ENCODE assay signal across 8 mouse cellular contexts in genomic region chr5:98168356-98169285, GRCm38 (mm10). TPM values are rescaled to one million over a fixed set of nuclear protein-coding genes. Genes with fewer than 3 reads are reported as not detected.
DNase-seq lines count a peak whose midpoint lies in the region; ATAC-seq lines count a peak whose summit lies in the region.

No protein-coding gene starts in this region.

- H3K9ac ChIP-seq in midbrain, embryonic 15.5 days, result no peak overlapping the region

- WGBS in hindbrain, embryonic 10.5 days, result under 1% methylated on average over 37 of the region's 37 CpGs
- WGBS in midbrain, embryonic 15.5 days, result under 1% methylated on average over 37 of the region's 37 CpGs

- H3K27ac ChIP-seq in hindbrain, embryonic 10.5 days, result peak overlapping the region; percentile 80; the same call in 1 of the 2 replicates
- no peak overlapping the region for H3K27ac ChIP-seq in midbrain, embryonic 15.5 days

- no peak for ATAC-seq in midbrain, embryonic 15.5 days (replicated peaks)

- DNase-seq in left cerebral cortex, postnatal 4 days, result peak; percentile 75
- DNase-seq in left cerebral cortex, postnatal 14 days (ENCODE audit: low spot score in 2 of 2), result no peak
- DNase-seq in embryo, embryonic 11 days, result peak; percentile 59
- DNase-seq in hindbrain, embryonic 10.5 days (ENCODE audit: low spot score), result peak; percentile 42
- DNase-seq in urinary bladder, adult 2 months (ENCODE audit: low spot score), result no peak
- DNase-seq in urinary bladder, postnatal 25 days (ENCODE audit: low spot score), result no peak
- no peak for DNase-seq in left cerebral cortex, postnatal 36 days (ENCODE audit: low spot score in 2 of 2)

- H3K27me3 ChIP-seq in hindbrain, embryonic 10.5 days (ENCODE audit: insufficient read depth, poor library complexity, severe bottlenecking), result peaks cover 95% of the 10 kb centered on the region
- peaks cover 61% of the 10 kb centered on the region for H3K27me3 ChIP-seq in midbrain, embryonic 15.5 days (replicated peaks)

- H3K9me3 ChIP-seq in hindbrain, embryonic 10.5 days, result no peaks in the 10 kb centered on the region
- no peaks in the 10 kb centered on the region for H3K9me3 ChIP-seq in midbrain, embryonic 15.5 days

- peak overlapping the region; percentile 62 for H3K4me3 ChIP-seq in hindbrain, embryonic 10.5 days
- peak overlapping the region; percentile 45 for H3K4me3 ChIP-seq in midbrain, embryonic 15.5 days

- no peaks in the 10 kb centered on the region for H3K36me3 ChIP-seq in hindbrain, embryonic 10.5 days
- no peaks in the 10 kb centered on the region for H3K36me3 ChIP-seq in midbrain, embryonic 15.5 days (replicated peaks)

- H3K4me1 ChIP-seq in hindbrain, embryonic 10.5 days (replicated peaks), result peaks cover 71% of the 10 kb centered on the region
- H3K4me1 ChIP-seq in midbrain, embryonic 15.5 days, result peaks cover 50% of the 10 kb centered on the region

- intact Hi-C loops in left cerebral cortex, postnatal 4 days (cut with DNase I), result loop anchor here (5.0 kb wide), 1 partner anchor 136 kb away; the partner anchor contains the start of gene Antxr2
- intact Hi-C loops in left cerebral cortex, postnatal 14 days (cut with DNase I), result loop anchor here (5.0 kb wide), 1 partner anchor 136 kb away; the partner anchor contains the start of gene Antxr2
- intact Hi-C loops in left cerebral cortex, postnatal 36 days (cut with DNase I), result loop anchor here (5.0 to 10.0 kb wide), 3 partner anchors 136 to 1041 kb away; partner anchors contain the start of gene Antxr2

- H3K4me2 ChIP-seq in midbrain, embryonic 15.5 days, result peak overlapping the region; percentile 79

RNA-seq across cellular contexts. Expression of gene Prdm8, which starts 1.6 kb away (rescaled TPM):
- 10 to 100 TPM; 60.6 to 64.9 TPM for total RNA-seq in left cerebral cortex, postnatal 4 days (2021)
- 10 to 100 TPM; 44.0 to 45.1 TPM for total RNA-seq in left cerebral cortex, postnatal 14 days (2021)
- polyA plus RNA-seq in hindbrain, embryonic 10.5 days (2016; fragmentation: Nextera tagmentation; extraction: Ambion mirVana), result 0.45 and 0.92 TPM in 2 replicates
- 2.1 and 2.6 TPM in 2 replicates for polyA plus RNA-seq in midbrain, embryonic 15.5 days (2015; fragmentation: Nextera tagmentation; extraction: Ambion mirVana)
- 0.04 TPM in 2 replicates for polyA plus RNA-seq in urinary bladder, adult 2 months (2012; rRNA removed)
- 10 to 100 TPM; 34.4 to 35.6 TPM for total RNA-seq in left cerebral cortex, postnatal 36 days (2021)

Comparison
In these comparisons a context has a peak if more than half of its experiments do, and no peak if none do; other contexts are left out.
1. DNase-seq: peak in left cerebral cortex, postnatal 4 days (single experiment), embryo, embryonic 11 days (single experiment) and hindbrain, embryonic 10.5 days (single experiment); none in left cerebral cortex, postnatal 14 days (0 of 2), urinary bladder, adult 2 months (single experiment), urinary bladder, postnatal 25 days (single experiment) and left cerebral cortex, postnatal 36 days (0 of 2).